In genomic region chr17:45628885-45629855, GRCm38 (mm10) we compare ENCODE assay signal across 10 mouse cellular contexts. TPM values are rescaled to one million over a fixed set of nuclear protein-coding genes. Genes with fewer than 3 reads are reported as not detected.
DNase-seq lines count a peak whose midpoint lies in the region; ATAC-seq and TF ChIP-seq lines count a peak whose summit lies in the region.
"Had no signal": no experiment of that assay in that cellular context is flagged by ENCODE, and none has a peak within 500 bp of the region (broad histone marks: within the 10 kb centered on the region; RNA-seq: fewer than 3 reads in every experiment).

No protein-coding gene starts in this region.

- H3K9ac ChIP-seq in kidney, embryonic 16.5 days (replicated peaks; ENCODE audit: low read length): peak overlapping the region; percentile 62; the same call in 1 of the 2 replicates
- no peak overlapping the region for H3K9ac ChIP-seq in midbrain, embryonic 16.5 days (ENCODE audit: low read depth, low read length)

- no peak for TF ChIP-seq CTCF in layer of hippocampus, adult 2 months (conservative IDR thresholded peaks at IDR 0.05)

- H3K27ac ChIP-seq in layer of hippocampus, adult 2 months: 0 out of 2 replicates have a peak overlapping the region, but pooled peaks have one; percentile 71
- H3K27ac ChIP-seq in kidney, embryonic 16.5 days (ENCODE audit: low read length): peak overlapping the region; percentile 71
- peak overlapping the region; percentile 83; the same call in 1 of the 2 replicates for H3K27ac ChIP-seq in midbrain, embryonic 16.5 days (ENCODE audit: low read length)

- no peak for DNase-seq in layer of hippocampus, adult 2 months (ENCODE audit: low spot score in 2 of 2)
- no peak for DNase-seq in layer of hippocampus, postnatal 14 days (ENCODE audit: low spot score in 2 of 2)
- DNase-seq in cerebellum, adult 11-12 months: no peak
- DNase-seq in layer of hippocampus, adult 9-11 months: no peak

- H3K4me3 ChIP-seq in layer of hippocampus, adult 2 months: peak overlapping the region; percentile 58; the same call in 1 of the 2 replicates
- H3K4me3 ChIP-seq in kidney, embryonic 16.5 days (ENCODE audit: low read length): no peak overlapping the region
- peak overlapping the region; percentile 50 for H3K4me3 ChIP-seq in midbrain, embryonic 16.5 days (ENCODE audit: low read depth, low read length)

- 53% methylated on average over 13 of the region's 13 CpGs for WGBS in kidney, embryonic 16.5 days
- WGBS in midbrain, embryonic 16.5 days: 64% methylated on average over 13 of the region's 13 CpGs

- peaks cover 20% of the 10 kb centered on the region for H3K4me1 ChIP-seq in kidney, embryonic 16.5 days (ENCODE audit: insufficient read depth, low read length)
- H3K4me1 ChIP-seq in midbrain, embryonic 16.5 days (ENCODE audit: control insufficient read depth, insufficient read depth, low read length): peaks cover 6% of the 10 kb centered on the region; the same call in 1 of the 2 replicates

- peak overlapping the region; percentile 84 for H3K4me2 ChIP-seq in kidney, embryonic 16.5 days (replicated peaks; ENCODE audit: low read depth, low read length)
- H3K4me2 ChIP-seq in midbrain, embryonic 16.5 days (ENCODE audit: low read length): peak overlapping the region; percentile 77

- ATAC-seq in granulocyte monocyte progenitor cell, adult 5-6 weeks (replicated peaks; ENCODE audit: poor library complexity, severe bottlenecking): peak; percentile 25; the same call in 1 of the 2 replicates
- peak; percentile 43; the same call in 1 of the 2 replicates for ATAC-seq in kidney, embryonic 16.5 days (ENCODE audit: low FRiP score, low TSS enrichment)
- peak; percentile 27; the same call in 1 of the 2 replicates for ATAC-seq in midbrain, embryonic 16.5 days
- no peak for ATAC-seq in erythroid progenitor cell, adult 5-6 weeks (replicated peaks; ENCODE audit: low FRiP score, poor library complexity, severe bottlenecking)

- H3K27me3 ChIP-seq in kidney, embryonic 16.5 days (ENCODE audit: insufficient read depth, low read length): no peaks in the 10 kb centered on the region
- H3K27me3 ChIP-seq in midbrain, embryonic 16.5 days (ENCODE audit: control insufficient read depth, insufficient read depth, low read depth, low read length): no peaks in the 10 kb centered on the region

- no peaks in the 10 kb centered on the region for H3K36me3 ChIP-seq in kidney, embryonic 16.5 days (ENCODE audit: insufficient read depth, low read length)
- no peaks in the 10 kb centered on the region for H3K36me3 ChIP-seq in midbrain, embryonic 16.5 days (ENCODE audit: control insufficient read depth, insufficient read depth, low read length)
- H3K36me3 ChIP-seq: G1E had no signal

- H3K9me3 ChIP-seq in kidney, embryonic 16.5 days (ENCODE audit: low read length): no peaks in the 10 kb centered on the region
- no peaks in the 10 kb centered on the region for H3K9me3 ChIP-seq in midbrain, embryonic 16.5 days (replicated peaks; ENCODE audit: control insufficient read depth, low read length, poor library complexity, severe bottlenecking)
- H3K9me3 ChIP-seq: G1E had no signal

RNA-seq across cellular contexts. Expression of gene Mymx, which starts 27.3 kb away (rescaled TPM):
- total RNA-seq in layer of hippocampus, adult 2 months (2021): not detected
- total RNA-seq in layer of hippocampus, postnatal 14 days (2021): not detected
- total RNA-seq in granulocyte monocyte progenitor cell, adult 5-6 weeks (2014; fragmentation: Nextera tagmentation): not detected in 2 replicates
- total RNA-seq in granulocyte monocyte progenitor cell, adult 5-6 weeks (2017): not detected in 2 replicates
- polyA plus RNA-seq in kidney, embryonic 16.5 days (2015; fragmentation: Nextera tagmentation; extraction: Ambion mirVana): 6.2 and 7.4 TPM in 2 replicates
- polyA plus RNA-seq in midbrain, embryonic 16.5 days (2015; fragmentation: Nextera tagmentation; extraction: Ambion mirVana): not detected in 2 replicates
- total RNA-seq in erythroid progenitor cell, adult 5-6 weeks (2015; ENCODE audit: low replicate concordance): not detected in 2 replicates
- total RNA-seq in erythroid progenitor cell, adult 5-6 weeks (2017; ENCODE audit: low replicate concordance): not detected in 2 replicates
- total RNA-seq: G1E had no signal
- polyA plus RNA-seq: G1E; spleen, adult 2 months had no signal

RNA-seq across cellular contexts. Expression of gene Slc29a1, which starts 29.8 kb away (rescaled TPM):
- 10 to 100 TPM; 21.1 to 23.0 TPM for total RNA-seq in layer of hippocampus, adult 2 months (2021)
- total RNA-seq in layer of hippocampus, postnatal 14 days (2021): 10 to 100 TPM; 17.5 to 22.9 TPM
- total RNA-seq in granulocyte monocyte progenitor cell, adult 5-6 weeks (2014; fragmentation: Nextera tagmentation): 60.7 and 107 TPM in 2 replicates
- total RNA-seq in granulocyte monocyte progenitor cell, adult 5-6 weeks (2017): 53.2 and 74.0 TPM in 2 replicates
- polyA plus RNA-seq in kidney, embryonic 16.5 days (2015; fragmentation: Nextera tagmentation; extraction: Ambion mirVana): 107 and 116 TPM in 2 replicates
- polyA plus RNA-seq in midbrain, embryonic 16.5 days (2015; fragmentation: Nextera tagmentation; extraction: Ambion mirVana): 37.8 and 40.7 TPM in 2 replicates
- 101 and 133 TPM in 2 replicates for total RNA-seq in erythroid progenitor cell, adult 5-6 weeks (2015; ENCODE audit: low replicate concordance)
- total RNA-seq in erythroid progenitor cell, adult 5-6 weeks (2017; ENCODE audit: low replicate concordance): 108 and 151 TPM in 2 replicates

RNA-seq across cellular contexts. Expression of gene Capn11, which starts 30.0 kb away (rescaled TPM):
- total RNA-seq in layer of hippocampus, adult 2 months (2021): under 1 TPM; 0.28 to 0.44 TPM
- total RNA-seq in layer of hippocampus, postnatal 14 days (2021): under 1 TPM; 0.14 to 0.25 TPM
- total RNA-seq in granulocyte monocyte progenitor cell, adult 5-6 weeks (2014; fragmentation: Nextera tagmentation): 0.26 TPM in 1 of 2 replicates, not detected in the other
- 0.69 TPM in 1 of 2 replicates, not detected in the other for total RNA-seq in granulocyte monocyte progenitor cell, adult 5-6 weeks (2017)
- 0.60 and 0.72 TPM in 2 replicates for polyA plus RNA-seq in kidney, embryonic 16.5 days (2015; fragmentation: Nextera tagmentation; extraction: Ambion mirVana)
- polyA plus RNA-seq in midbrain, embryonic 16.5 days (2015; fragmentation: Nextera tagmentation; extraction: Ambion mirVana): 0.46 and 0.89 TPM in 2 replicates
- 1.1 TPM in 1 of 2 replicates, not detected in the other for total RNA-seq in erythroid progenitor cell, adult 5-6 weeks (2015; ENCODE audit: low replicate concordance)
- total RNA-seq in erythroid progenitor cell, adult 5-6 weeks (2017; ENCODE audit: low replicate concordance): 0.23 and 0.26 TPM in 2 replicates
- total RNA-seq: G1E had no signal
- polyA plus RNA-seq: G1E; spleen, adult 2 months had no signal

RNA-seq across cellular contexts. Expression of gene Hsp90ab1, which starts 56.1 kb away (rescaled TPM):
- total RNA-seq in layer of hippocampus, adult 2 months (2021): 1,000 to 10,000 TPM; 1,695 to 1,765 TPM
- total RNA-seq in layer of hippocampus, postnatal 14 days (2021): 1,000 to 10,000 TPM; 1,658 to 1,733 TPM
- 1,977 and 2,073 TPM in 2 replicates for total RNA-seq in granulocyte monocyte progenitor cell, adult 5-6 weeks (2014; fragmentation: Nextera tagmentation)
- 2,383 and 2,522 TPM in 2 replicates for total RNA-seq in granulocyte monocyte progenitor cell, adult 5-6 weeks (2017)
- polyA plus RNA-seq in kidney, embryonic 16.5 days (2015; fragmentation: Nextera tagmentation; extraction: Ambion mirVana): 1,922 and 2,030 TPM in 2 replicates
- polyA plus RNA-seq in midbrain, embryonic 16.5 days (2015; fragmentation: Nextera tagmentation; extraction: Ambion mirVana): 1,403 and 1,446 TPM in 2 replicates
- 200 and 204 TPM in 2 replicates for total RNA-seq in erythroid progenitor cell, adult 5-6 weeks (2015; ENCODE audit: low replicate concordance)
- 235 and 237 TPM in 2 replicates for total RNA-seq in erythroid progenitor cell, adult 5-6 weeks (2017; ENCODE audit: low replicate concordance)

RNA-seq across cellular contexts. Expression of gene Mrpl14, which starts 57.0 kb away (rescaled TPM):
- total RNA-seq in layer of hippocampus, adult 2 months (2021): 10 to 100 TPM; 34.8 to 43.5 TPM
- total RNA-seq in layer of hippocampus, postnatal 14 days (2021): 10 to 100 TPM; 36.4 to 43.5 TPM
- total RNA-seq in granulocyte monocyte progenitor cell, adult 5-6 weeks (2014; fragmentation: Nextera tagmentation): 81.2 and 91.4 TPM in 2 replicates
- 10.6 and 36.8 TPM in 2 replicates for total RNA-seq in granulocyte monocyte progenitor cell, adult 5-6 weeks (2017)
- polyA plus RNA-seq in kidney, embryonic 16.5 days (2015; fragmentation: Nextera tagmentation; extraction: Ambion mirVana): 140 and 162 TPM in 2 replicates
- 115 and 118 TPM in 2 replicates for polyA plus RNA-seq in midbrain, embryonic 16.5 days (2015; fragmentation: Nextera tagmentation; extraction: Ambion mirVana)
- 28.8 and 39.8 TPM in 2 replicates for total RNA-seq in erythroid progenitor cell, adult 5-6 weeks (2015; ENCODE audit: low replicate concordance)
- total RNA-seq in erythroid progenitor cell, adult 5-6 weeks (2017; ENCODE audit: low replicate concordance): 8.5 and 8.7 TPM in 2 replicates
